Mouse (Mus musculus) embryonic facial prominence, embryonic 14.5 days (tissue): ENCODE data around the gene March9. TPM values are rescaled to one million over a fixed set of nuclear protein-coding genes. Genes with fewer than 3 reads are reported as not detected.
A peak's percentile ranks its signal among the peaks of the same experiment; 100 is the strongest.

Experiments used
- ATAC-seq: fragments of 200-750 bp; cut with Nextera tagmentation; 2 replicates; pipeline ENCODE4 v1.8.0; 2017; ENCODE audit warnings: low read depth, moderate number of reproducible peaks, moderate TSS enrichment
- DNase-seq: peaks from one replicate; pipeline ENCODE4 v3.0.0-alpha.2; 2015; ENCODE audit warnings: low spot score
- H3K27ac ChIP-seq: fragments of 300-500 bp; sonication (generic); replicated peaks from 2 replicates; pipeline ENCODE4 v1.5.1; 2014; ENCODE audit warnings: low read depth, mild to moderate bottlenecking, low read length, moderate library complexity
- H3K27me3 ChIP-seq: fragments of 300-500 bp; sonication (generic); replicated peaks from 2 replicates; pipeline ENCODE4 v1.6.1; 2014; ENCODE audit warnings: low read length; ENCODE audit not compliant: control insufficient read depth, insufficient read depth
- H3K36me3 ChIP-seq: fragments of 300-500 bp; sonication (generic); 2 replicates; pipeline ENCODE4 v1.6.1; 2014; ENCODE audit warnings: low read length, mixed read lengths; ENCODE audit not compliant: control insufficient read depth, insufficient read depth
- H3K4me1 ChIP-seq: fragments of 300-500 bp; sonication (generic); 2 replicates; pipeline ENCODE4 v1.6.1; 2014; ENCODE audit warnings: antibody characterized with exemption, low read length; ENCODE audit not compliant: control insufficient read depth, insufficient read depth
- H3K4me2 ChIP-seq: fragments of 300-500 bp; sonication (generic); 2 replicates; pipeline ENCODE4 v1.6.1; 2014; ENCODE audit warnings: low read depth, mild to moderate bottlenecking, low read length, moderate library complexity, mixed read lengths
- H3K4me3 ChIP-seq: fragments of 300-500 bp; sonication (generic); 2 replicates; pipeline ENCODE4 v1.5.1; 2014; ENCODE audit warnings: low read depth, mild to moderate bottlenecking, low read length
- H3K9ac ChIP-seq: fragments of 300-500 bp; sonication (generic); 2 replicates; pipeline ENCODE4 v1.6.1; 2014; ENCODE audit warnings: low read depth, mild to moderate bottlenecking, low read length, moderate library complexity, mixed read lengths
- H3K9me3 ChIP-seq: fragments of 300-500 bp; sonication (generic); 2 replicates; pipeline ENCODE4 v1.6.1; 2016; ENCODE audit warnings: low read length; ENCODE audit not compliant: control insufficient read depth
- WGBS: fragments of 180-500 bp; shearing (Covaris S2); extraction: QIAGEN DNeasy Blood & Tissue Kit; methylation state at CpG from one replicate; pipeline ENCODE4 v1.1.7; 2014; 5-methylcytosine and 5-hydroxymethylcytosine counted together
- polyA plus RNA-seq: library from polyadenylated mRNA; unstranded; fragments of >200 nt; fragmentation: Nextera tagmentation; extraction: Ambion mirVana; gene quantifications from 2 replicates; pipeline ENCODE4 v1.2.1, GENCODE M21; 2014

The March9 gene
- polyA plus RNA-seq, 1 experiment from 2014 or later, result 2.0 TPM

DNA sequence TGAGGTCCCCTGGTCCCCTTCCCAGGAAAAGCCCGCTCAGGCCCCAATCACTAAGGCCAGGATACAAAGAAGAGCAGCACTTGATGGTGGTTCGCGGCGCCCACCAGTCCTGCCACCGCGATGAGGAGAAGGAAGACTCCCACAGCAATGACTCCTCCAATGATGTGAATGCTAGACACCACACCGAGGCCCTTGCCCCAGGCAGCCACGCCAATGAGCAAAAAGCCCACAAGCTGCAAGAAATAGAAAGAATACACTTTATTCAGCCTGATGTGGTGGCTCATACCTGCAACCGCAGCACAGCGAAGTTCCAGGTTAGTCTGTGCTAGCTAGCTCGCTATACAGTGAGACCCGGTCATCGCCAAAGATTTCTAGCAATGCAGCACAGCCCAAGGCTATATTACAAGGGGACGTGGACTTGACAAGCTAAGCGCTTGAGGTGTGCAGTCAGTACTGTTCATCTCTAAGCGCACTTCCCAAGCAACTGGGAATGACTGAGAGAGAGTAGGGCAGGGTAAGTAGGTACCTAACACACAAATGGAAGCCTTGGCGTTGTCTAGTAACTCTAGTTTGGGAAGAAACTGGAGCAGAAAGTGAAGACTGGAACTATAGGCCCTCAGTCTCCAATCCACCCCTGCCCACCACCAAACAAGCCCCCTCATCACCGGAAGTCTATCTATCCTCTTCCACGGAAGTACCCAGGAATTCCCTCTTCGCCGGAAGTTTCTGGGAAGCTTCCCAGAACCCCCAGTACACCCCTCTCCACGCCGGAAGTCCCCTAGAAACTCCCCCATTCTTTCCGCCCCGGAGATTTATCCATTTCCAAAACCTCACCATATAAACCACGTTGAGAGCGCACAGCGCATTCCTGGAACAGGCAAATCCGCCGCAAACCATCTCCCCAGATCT is 9.6 kb upstream of the March9 start:
- H3K27ac ChIP-seq, result peak overlapping the region; percentile 91
- peaks cover 44% of the 10 kb centered on the region for H3K36me3 ChIP-seq
- peak overlapping the region; percentile 62 for H3K4me3 ChIP-seq
- peak overlapping the region; percentile 76 for H3K4me2 ChIP-seq
- ATAC-seq (peak; percentile 70), DNase-seq (peak; percentile 87)
- H3K27me3 ChIP-seq, result no peaks in the 10 kb centered on the region
- 7% methylated on average over 30 of the region's 30 CpGs for WGBS
- peaks cover 22% of the 10 kb centered on the region for H3K4me1 ChIP-seq
- H3K9me3 ChIP-seq, result no peaks in the 10 kb centered on the region
- H3K9ac ChIP-seq, result peak overlapping the region; percentile 73

DNA sequence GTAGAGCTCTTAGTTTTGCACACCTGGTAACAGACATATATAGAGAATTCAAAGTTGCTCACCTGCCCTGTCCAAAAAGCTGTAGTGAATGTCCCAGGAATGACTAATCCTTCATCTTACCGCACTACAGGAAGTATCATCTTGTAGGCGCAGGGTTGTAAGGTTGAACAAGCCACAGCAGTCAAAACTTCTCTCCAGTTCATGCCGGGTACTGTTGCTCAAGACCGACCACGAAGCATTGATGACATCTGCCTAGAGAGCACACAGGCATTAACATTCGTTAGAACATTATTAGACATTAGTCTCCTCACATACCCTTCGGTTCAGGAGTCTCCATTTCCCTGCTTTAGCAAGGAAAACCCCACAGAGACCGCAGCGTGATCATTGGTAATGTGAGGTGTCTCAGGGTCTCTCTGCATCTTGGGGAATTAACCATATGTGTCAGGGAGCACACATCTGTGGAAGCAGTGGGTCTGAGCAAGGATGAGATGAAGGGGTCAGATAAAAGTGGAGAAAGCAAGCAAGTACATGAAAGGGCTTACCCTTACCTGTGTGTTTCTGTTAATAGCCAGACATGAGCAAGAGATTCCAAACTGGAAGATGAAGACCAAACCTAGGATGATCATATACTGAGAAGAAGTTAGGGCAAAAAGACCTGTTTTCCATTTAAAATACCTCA is 8.5 kb upstream of the March9 start:
- ATAC-seq, result no peak
- Histone ChIP-seq H3K36me3 (peaks cover 45% of the 10 kb centered on the region), H3K27me3 (no peaks in the 10 kb centered on the region), H3K27ac (peak overlapping the region; percentile 91), H3K9ac (peak overlapping the region; percentile 73), H3K4me1 (peaks cover 22% of the 10 kb centered on the region), H3K4me2 (peak overlapping the region; percentile 76), H3K9me3 (no peaks in the 10 kb centered on the region), H3K4me3 (peak overlapping the region; percentile 62)
- WGBS, result 70% methylated on average over 9 of the region's 9 CpGs
- DNase-seq, result no peak

DNA sequence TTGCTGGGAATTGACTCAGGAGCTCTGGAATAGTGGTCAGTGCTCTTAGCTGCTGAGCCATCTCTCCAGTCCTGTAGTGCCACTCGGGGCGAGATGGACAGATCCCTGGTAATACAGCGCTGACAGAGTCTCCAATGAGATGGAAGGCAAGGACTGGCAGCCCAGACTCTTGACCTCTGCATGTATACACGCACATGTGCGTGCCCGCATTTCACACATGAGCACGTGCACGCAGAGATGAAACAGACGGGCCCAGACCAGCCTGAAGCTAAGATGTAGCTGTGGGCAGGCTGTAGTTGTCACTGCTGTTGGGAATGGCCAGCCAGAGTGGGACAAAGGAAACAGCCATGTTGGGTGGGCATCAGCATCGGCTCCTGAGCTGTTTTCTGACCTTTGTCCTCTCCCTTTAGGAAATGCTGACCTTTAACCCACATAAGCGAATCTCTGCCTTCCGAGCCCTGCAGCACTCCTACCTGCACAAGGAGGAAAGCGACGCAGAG is 6.6 kb upstream of the March9 start:
- H3K4me1 ChIP-seq, result peaks cover 25% of the 10 kb centered on the region
- ATAC-seq, result no peak
- H3K27me3 ChIP-seq, result 0 out of 2 replicates have a peak, but pooled peaks cover 1% of the 10 kb centered on the region
- no peak overlapping the region for H3K9ac ChIP-seq
- H3K4me2 ChIP-seq, result no peak overlapping the region
- no peak overlapping the region for H3K4me3 ChIP-seq
- no peak overlapping the region for H3K27ac ChIP-seq
- DNase-seq, result no peak
- no peaks in the 10 kb centered on the region for H3K9me3 ChIP-seq
- WGBS, result 89% methylated on average over 14 of the region's 14 CpGs
- H3K36me3 ChIP-seq, result peaks cover 45% of the 10 kb centered on the region

DNA sequence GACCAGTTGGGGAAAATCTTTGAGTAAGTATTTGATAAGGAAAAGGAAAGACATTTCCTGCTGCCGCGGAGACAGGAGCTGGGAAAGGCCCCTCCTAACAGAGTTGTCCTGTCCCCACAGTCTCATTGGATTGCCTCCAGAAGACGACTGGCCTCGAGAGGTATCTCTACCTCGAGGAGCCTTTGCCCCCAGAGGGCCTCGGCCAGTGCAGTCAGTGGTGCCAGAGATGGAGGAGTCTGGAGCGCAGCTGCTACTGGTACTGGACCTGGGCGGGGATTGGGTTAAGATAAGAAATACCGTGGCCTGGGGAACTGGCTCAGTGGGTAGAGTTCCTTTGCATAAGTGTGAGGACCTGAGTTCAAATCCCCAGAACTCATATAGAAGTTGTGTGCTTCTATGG is 6.0 kb upstream of the March9 start:
- Histone ChIP-seq H3K9me3 (no peaks in the 10 kb centered on the region), H3K4me2 (no peak overlapping the region), H3K36me3 (peaks cover 45% of the 10 kb centered on the region), H3K4me3 (no peak overlapping the region), H3K9ac (no peak overlapping the region), H3K4me1 (peaks cover 21% of the 10 kb centered on the region), H3K27ac (no peak overlapping the region), H3K27me3 (0 out of 2 replicates have a peak, but pooled peaks cover 4% of the 10 kb centered on the region)
- DNase-seq (no peak), ATAC-seq (no peak)
- WGBS, result 84% methylated on average over 9 of the region's 9 CpGs

DNA sequence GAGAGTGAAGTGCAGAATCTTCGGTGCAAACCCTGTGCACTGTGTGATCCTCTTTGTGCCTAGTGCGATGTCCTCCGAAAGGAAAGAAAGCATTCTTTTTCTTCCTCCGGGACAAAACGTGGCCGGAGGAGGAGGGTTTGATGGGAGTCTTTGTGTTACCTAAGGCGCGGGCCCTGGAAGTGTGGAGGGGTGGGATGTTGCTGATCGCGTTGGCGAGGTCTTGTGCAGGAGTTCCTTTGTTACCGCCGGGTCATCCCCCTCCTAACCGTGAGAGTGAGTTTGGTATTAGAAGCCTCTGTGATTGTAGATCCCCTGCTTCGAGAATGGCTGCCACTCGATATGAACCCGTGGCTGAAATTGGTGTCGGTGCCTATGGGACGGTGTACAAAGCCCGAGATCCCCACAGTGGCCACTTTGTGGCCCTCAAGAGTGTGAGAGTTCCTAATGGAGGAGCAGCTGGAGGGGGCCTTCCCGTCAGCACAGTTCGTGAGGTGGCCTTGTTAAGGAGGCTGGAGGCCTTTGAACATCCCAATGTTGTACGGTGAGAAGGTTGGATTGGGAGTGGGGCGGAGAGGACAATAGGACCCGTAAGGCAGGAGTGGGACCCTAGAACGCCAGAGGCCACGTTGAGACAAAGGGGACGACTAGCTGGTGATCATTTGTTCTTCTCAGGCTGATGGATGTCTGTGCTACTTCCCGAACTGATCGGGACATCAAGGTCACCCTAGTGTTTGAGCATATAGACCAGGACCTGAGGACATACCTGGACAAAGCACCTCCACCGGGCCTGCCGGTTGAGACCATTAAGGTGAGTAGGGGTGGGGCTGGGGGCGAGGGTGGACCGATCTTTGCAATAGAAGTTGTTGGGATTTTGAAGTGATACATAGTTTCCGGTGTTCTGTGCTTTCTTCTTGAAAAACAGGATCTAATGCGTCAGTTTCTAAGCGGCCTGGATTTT is 4.2 kb upstream of the March9 start:
- Histone ChIP-seq H3K27me3 (0 out of 2 replicates have a peak, but pooled peaks cover 11% of the 10 kb centered on the region), H3K4me3 (peak overlapping the region; percentile 90), H3K36me3 (peaks cover 45% of the 10 kb centered on the region), H3K27ac (peak overlapping the region; percentile 88), H3K4me1 (peaks cover 18% of the 10 kb centered on the region), H3K9ac (peak overlapping the region; percentile 97), H3K9me3 (no peaks in the 10 kb centered on the region), H3K4me2 (peak overlapping the region; percentile 93)
- DNase-seq (no peak), ATAC-seq (no peak; the same call in 1 of the 2 replicates)
- WGBS, result 13% methylated on average over 37 of the region's 37 CpGs

DNA sequence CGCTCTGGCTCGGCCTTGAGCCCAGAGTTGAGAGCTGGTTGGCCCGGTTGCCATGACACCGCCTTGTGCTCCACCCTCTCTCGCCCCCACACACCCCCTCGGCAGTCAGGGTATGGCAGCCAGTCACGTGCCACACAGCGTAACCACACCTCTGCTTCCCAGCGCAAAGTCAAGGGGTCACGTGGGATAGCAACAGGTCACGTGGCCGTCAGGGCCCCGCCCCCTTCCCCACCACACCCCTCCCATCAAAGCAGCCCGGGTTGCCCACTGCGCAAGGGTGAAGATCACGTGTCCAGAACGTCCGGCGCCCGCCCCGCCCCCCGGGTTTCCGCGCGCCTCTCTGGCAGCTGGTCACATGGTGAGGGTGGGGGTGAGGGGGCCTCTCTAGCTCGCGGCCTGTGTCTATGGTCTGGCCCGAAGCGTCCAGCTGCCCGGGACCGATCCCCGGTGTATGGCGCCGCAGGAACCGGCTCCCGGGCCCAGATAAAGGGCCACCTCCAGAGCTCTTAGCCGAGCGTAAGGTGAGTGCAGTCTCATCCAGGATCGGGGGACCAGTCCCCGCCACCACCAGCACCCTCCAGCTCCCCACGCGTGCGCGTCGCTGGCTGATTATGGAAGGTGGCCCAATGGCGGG is 3.4 kb upstream of the March9 start, which contains the start of gene Cdk4:
Gene Cdk4, plus strand, starts transcription at position 296 of the 634 bp plus-strand sequence.
- Histone ChIP-seq H3K4me2 (peak within 1 kb of the TSS; percentile 93), H3K27me3 (0 out of 2 replicates have a peak, but pooled peaks cover 11% of the 10 kb centered on the region), H3K9me3 (no peaks in the 10 kb centered on the region), H3K27ac (peak within 1 kb of the TSS; percentile 88), H3K4me3 (peak within 1 kb of the TSS; percentile 90), H3K36me3 (peaks cover 39% of the 10 kb centered on the region), H3K4me1 (peaks cover 13% of the 10 kb centered on the region), H3K9ac (peak within 1 kb of the TSS; percentile 97)
- DNase-seq (peak; percentile 99), ATAC-seq (peak; percentile 88)
- under 1% methylated on average over 24 of the region's 46 CpGs for WGBS

DNA sequence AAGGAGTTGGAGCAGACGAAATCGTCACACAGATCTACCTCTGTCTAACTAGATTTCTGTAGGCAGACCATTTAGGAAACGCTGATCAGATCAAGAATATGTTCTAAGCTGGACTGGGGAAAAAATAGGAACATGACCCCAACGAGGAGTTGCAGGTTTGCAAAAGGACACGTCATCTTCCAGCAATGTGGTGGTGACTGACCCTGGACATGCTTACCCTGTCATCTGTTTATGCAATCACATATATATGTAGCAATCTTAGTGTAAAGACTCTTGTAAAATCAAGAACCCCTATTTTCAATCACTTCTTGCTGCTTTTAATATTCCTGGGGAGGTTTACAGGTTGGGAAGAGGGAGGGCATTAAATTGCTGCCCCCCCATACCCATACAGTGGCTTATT is 2.5 kb upstream of the March9 start:
- H3K4me2 ChIP-seq, result no peak overlapping the region
- DNase-seq (no peak), ATAC-seq (no peak)
- H3K4me1 ChIP-seq, result peaks cover 13% of the 10 kb centered on the region
- no peaks in the 10 kb centered on the region for H3K9me3 ChIP-seq
- WGBS, result 73% methylated on average over 5 of the region's 5 CpGs
- peaks cover 13% of the 10 kb centered on the region; the same call in 1 of the 2 replicates for H3K27me3 ChIP-seq
- H3K4me3 ChIP-seq, result no peak overlapping the region; the same call in 1 of the 2 replicates
- H3K9ac ChIP-seq, result no peak overlapping the region
- peaks cover 33% of the 10 kb centered on the region for H3K36me3 ChIP-seq
- peak overlapping the region; percentile 50; the same call in 1 of the 2 replicates for H3K27ac ChIP-seq
